Mouse (Mus musculus): ENCODE data around the gene Olfr1438-ps1. TPM values are rescaled to one million over a fixed set of nuclear protein-coding genes. Genes with fewer than 3 reads are reported as not detected.

The Olfr1438-ps1 gene
- not detected for polyA plus RNA-seq (2015; fragmentation: Illumina TruSeq; extraction: RNeasy Lipid Tissue Mini Kit (QIAGEN cat#74804); ENCODE audit: low read depth, low replicate concordance)

GRCm38 (mm10) chr19:12335810-12336209, at the start of gene Olfr1438-ps1:
Gene Olfr1438-ps1 (minus strand): TSS chr19:12335910.

GRCm38 (mm10) chr19:12325001-12325400, 10.7 kb downstream of the Olfr1438-ps1 start, which contains the start of gene Olfr1437:
Gene Olfr1437 (minus strand): TSS chr19:12325101.

GRCm38 (mm10) chr19:12299030-12299429, 36.7 kb downstream of the Olfr1438-ps1 start, which contains the start of gene Olfr1436:
Gene Olfr1436 (minus strand): TSS chr19:12299130.

GRCm38 (mm10) chr19:12279554-12279953, 56.2 kb downstream of the Olfr1438-ps1 start, which contains the start of gene Olfr1434:
Gene Olfr1434 (plus strand): TSS chr19:12279854.

Other genes with a start within 250 kb of the Olfr1438-ps1 start
- gene Olfr1426, start 243.9 kb downstream of the Olfr1438-ps1 start, polyA plus RNA-seq (2015; fragmentation: Illumina TruSeq; extraction: RNeasy Lipid Tissue Mini Kit (QIAGEN cat#74804); ENCODE audit: low read depth, low replicate concordance) = not detected
- not detected for gene Olfr1427, start 232.6 kb downstream of the Olfr1438-ps1 start, polyA plus RNA-seq (2015; fragmentation: Illumina TruSeq; extraction: RNeasy Lipid Tissue Mini Kit (QIAGEN cat#74804); ENCODE audit: low read depth, low replicate concordance)
- not detected for gene Olfr1428, start 220.0 kb downstream of the Olfr1438-ps1 start, polyA plus RNA-seq (2015; fragmentation: Illumina TruSeq; extraction: RNeasy Lipid Tissue Mini Kit (QIAGEN cat#74804); ENCODE audit: low read depth, low replicate concordance)
- gene Olfr76, start 212.7 kb downstream of the Olfr1438-ps1 start, polyA plus RNA-seq (2015; fragmentation: Illumina TruSeq; extraction: RNeasy Lipid Tissue Mini Kit (QIAGEN cat#74804); ENCODE audit: low read depth, low replicate concordance) = not detected
- gene Olfr1555-ps1, start 165.8 kb downstream of the Olfr1438-ps1 start, polyA plus RNA-seq (2015; fragmentation: Illumina TruSeq; extraction: RNeasy Lipid Tissue Mini Kit (QIAGEN cat#74804); ENCODE audit: low read depth, low replicate concordance) = not detected
- gene Olfr1431, start 135.3 kb downstream of the Olfr1438-ps1 start, polyA plus RNA-seq (2015; fragmentation: Illumina TruSeq; extraction: RNeasy Lipid Tissue Mini Kit (QIAGEN cat#74804); ENCODE audit: low read depth, low replicate concordance) = not detected
- not detected for gene Olfr1432, start 103.3 kb downstream of the Olfr1438-ps1 start, polyA plus RNA-seq (2015; fragmentation: Illumina TruSeq; extraction: RNeasy Lipid Tissue Mini Kit (QIAGEN cat#74804); ENCODE audit: low read depth, low replicate concordance)
- gene Olfr262, start 94.3 kb downstream of the Olfr1438-ps1 start, polyA plus RNA-seq (2015; fragmentation: Illumina TruSeq; extraction: RNeasy Lipid Tissue Mini Kit (QIAGEN cat#74804); ENCODE audit: low read depth, low replicate concordance) = not detected
- not detected for gene Olfr235, start 74.9 kb downstream of the Olfr1438-ps1 start, polyA plus RNA-seq (2015; fragmentation: Illumina TruSeq; extraction: RNeasy Lipid Tissue Mini Kit (QIAGEN cat#74804); ENCODE audit: low read depth, low replicate concordance)
- gene Olfr1434, start 56.1 kb downstream of the Olfr1438-ps1 start, polyA plus RNA-seq (2015; fragmentation: Illumina TruSeq; extraction: RNeasy Lipid Tissue Mini Kit (QIAGEN cat#74804); ENCODE audit: low read depth, low replicate concordance) = not detected
- not detected for gene Olfr1436, start 36.8 kb downstream of the Olfr1438-ps1 start, polyA plus RNA-seq (2015; fragmentation: Illumina TruSeq; extraction: RNeasy Lipid Tissue Mini Kit (QIAGEN cat#74804); ENCODE audit: low read depth, low replicate concordance)
- gene Olfr1437, start 10.8 kb downstream of the Olfr1438-ps1 start, polyA plus RNA-seq (2015; fragmentation: Illumina TruSeq; extraction: RNeasy Lipid Tissue Mini Kit (QIAGEN cat#74804); ENCODE audit: low read depth, low replicate concordance) = not detected
- not detected for gene Olfr1440, start 51.4 kb upstream of the Olfr1438-ps1 start, polyA plus RNA-seq (2015; fragmentation: Illumina TruSeq; extraction: RNeasy Lipid Tissue Mini Kit (QIAGEN cat#74804); ENCODE audit: low read depth, low replicate concordance)
- not detected for gene Olfr1441, start 81.5 kb upstream of the Olfr1438-ps1 start, polyA plus RNA-seq (2015; fragmentation: Illumina TruSeq; extraction: RNeasy Lipid Tissue Mini Kit (QIAGEN cat#74804); ENCODE audit: low read depth, low replicate concordance)
- not detected for gene Pfpl, start 92.0 kb upstream of the Olfr1438-ps1 start, polyA plus RNA-seq (2015; fragmentation: Illumina TruSeq; extraction: RNeasy Lipid Tissue Mini Kit (QIAGEN cat#74804); ENCODE audit: low read depth, low replicate concordance)
- gene Mpeg1, start 124.9 kb upstream of the Olfr1438-ps1 start, polyA plus RNA-seq (2015; fragmentation: Illumina TruSeq; extraction: RNeasy Lipid Tissue Mini Kit (QIAGEN cat#74804); ENCODE audit: low read depth, low replicate concordance) = 18.2 TPM
- 21.8 TPM for gene Dtx4, start 165.5 kb upstream of the Olfr1438-ps1 start, polyA plus RNA-seq (2015; fragmentation: Illumina TruSeq; extraction: RNeasy Lipid Tissue Mini Kit (QIAGEN cat#74804); ENCODE audit: low read depth, low replicate concordance)
- 2.2 TPM for gene Fam111a, start 209.8 kb upstream of the Olfr1438-ps1 start, polyA plus RNA-seq (2015; fragmentation: Illumina TruSeq; extraction: RNeasy Lipid Tissue Mini Kit (QIAGEN cat#74804); ENCODE audit: low read depth, low replicate concordance)

Measured in brain, adult 10 weeks (tissue).